14 mouse cellular contexts compared by ENCODE assay signal in the genomic region with DNA sequence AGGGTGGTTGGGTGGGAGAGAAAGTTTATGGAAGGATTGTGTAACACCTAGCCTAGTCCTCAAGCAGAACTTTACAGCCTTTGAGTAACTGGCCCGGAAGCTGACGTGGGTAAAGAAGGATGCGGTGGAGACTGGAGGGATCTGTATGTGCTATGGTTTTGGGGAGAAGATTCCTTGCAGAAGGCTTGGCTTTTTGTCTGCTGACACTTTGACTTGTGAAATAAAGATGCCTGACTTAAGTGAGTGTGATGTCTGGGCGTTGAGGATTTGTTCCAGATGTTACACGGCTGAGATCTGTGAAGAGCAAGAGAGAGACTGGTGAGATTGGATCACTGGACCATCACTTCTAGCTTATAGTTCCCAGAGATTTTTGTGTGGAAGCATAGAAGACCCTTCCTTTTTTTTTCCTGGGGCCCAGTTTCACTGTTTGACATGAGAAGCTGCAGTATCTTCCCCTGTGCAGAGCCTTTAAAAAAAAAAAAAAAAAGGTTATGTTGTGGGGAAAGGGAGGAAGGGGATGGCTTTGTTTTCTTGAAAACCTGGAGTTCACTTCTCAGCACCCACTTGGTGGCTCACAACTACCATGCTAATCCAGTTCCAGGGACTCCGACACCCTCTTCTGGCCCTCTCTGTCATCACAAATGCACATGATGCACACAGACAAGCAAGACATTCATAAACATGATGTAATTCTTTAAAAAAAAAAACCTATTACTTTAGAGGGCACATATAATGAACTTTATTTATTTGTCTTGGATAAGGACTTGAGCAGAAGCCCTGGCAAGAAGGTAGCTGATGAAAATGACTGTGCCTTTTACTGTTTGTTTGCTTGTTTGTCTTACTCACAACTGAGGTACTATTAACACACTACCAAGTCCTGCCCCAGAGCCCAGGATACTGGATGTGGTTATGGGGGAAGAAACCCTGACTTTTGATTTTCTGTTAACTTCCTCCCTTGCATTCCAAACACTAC. TPM values are rescaled to one million over a fixed set of nuclear protein-coding genes. Genes with fewer than 3 reads are reported as not detected.
DNase-seq lines count a peak whose midpoint lies in the region; ATAC-seq and TF ChIP-seq lines count a peak whose summit lies in the region.
"Had no signal": no experiment of that assay in that cellular context is flagged by ENCODE, and none has a peak within 500 bp of the region (broad histone marks: within the 10 kb centered on the region; RNA-seq: fewer than 3 reads in every experiment).

No protein-coding gene starts in this region.

- H3K4me3 ChIP-seq in kidney, embryonic 16.5 days (ENCODE audit: low read length), result no peak overlapping the region
- no peak overlapping the region for H3K4me3 ChIP-seq in brown adipose tissue, adult 24 weeks (ENCODE audit: insufficient read depth, low read depth, low read length)
- no peak overlapping the region for H3K4me3 ChIP-seq in liver, embryonic 14.5 days (ENCODE audit: insufficient read depth in 1 of 2, low read depth in 2 of 2, low read length in 2 of 2)
- H3K4me3 ChIP-seq: hindbrain, embryonic 13.5 days; midbrain, embryonic 12.5 days had no signal

- DNase-seq in kidney, postnatal 10 days, result peak; percentile 17
- no peak for DNase-seq in liver, embryonic 14.5 days (ENCODE audit: low read depth in 3 of 3, low spot score in 3 of 3)
- peak; percentile 80 for DNase-seq in lung, postnatal 36 days
- no peak for DNase-seq in layer of hippocampus, adult 11-12 months (ENCODE audit: low spot score)
- DNase-seq in frontal cortex, postnatal 25 days (ENCODE audit: low spot score in 2 of 2), result no peak
- DNase-seq in adrenal gland, postnatal 14 days, result no peak
- DNase-seq: cerebellum, adult 8-10 months; kidney, adult 9 months; right cerebral cortex, postnatal 25 days had no signal

- H3K9me3 ChIP-seq in kidney, embryonic 16.5 days (ENCODE audit: low read length), result no peaks in the 10 kb centered on the region
- no peaks in the 10 kb centered on the region for H3K9me3 ChIP-seq in liver, embryonic 14.5 days (ENCODE audit: control insufficient read depth, low read length)
- H3K9me3 ChIP-seq: hindbrain, embryonic 13.5 days; midbrain, embryonic 12.5 days had no signal

- no peaks in the 10 kb centered on the region for H3K27me3 ChIP-seq in kidney, embryonic 16.5 days (ENCODE audit: insufficient read depth, low read length)
- no peaks in the 10 kb centered on the region for H3K27me3 ChIP-seq in liver, embryonic 14.5 days (ENCODE audit: control insufficient read depth, insufficient read depth, low read length)
- H3K27me3 ChIP-seq: hindbrain, embryonic 13.5 days; midbrain, embryonic 12.5 days had no signal

- no peaks in the 10 kb centered on the region for H3K36me3 ChIP-seq in kidney, embryonic 16.5 days (ENCODE audit: insufficient read depth, low read length)
- no peaks in the 10 kb centered on the region for H3K36me3 ChIP-seq in liver, embryonic 14.5 days (replicated peaks; ENCODE audit: control insufficient read depth, insufficient read depth, low read depth)
- H3K36me3 ChIP-seq: hindbrain, embryonic 13.5 days; midbrain, embryonic 12.5 days had no signal

- peak; percentile 41 for TF ChIP-seq CTCF in liver, embryonic 14.5 days (IDR thresholded peaks at IDR 0.05; ENCODE audit: low read depth)

- H3K4me1 ChIP-seq in kidney, embryonic 16.5 days (ENCODE audit: insufficient read depth, low read length), result no peaks in the 10 kb centered on the region
- peaks cover 7% of the 10 kb centered on the region for H3K4me1 ChIP-seq in brown adipose tissue, adult 24 weeks (ENCODE audit: control insufficient read depth, insufficient read depth, insufficient read length, low read length)
- H3K4me1 ChIP-seq in liver, embryonic 14.5 days (replicated peaks; ENCODE audit: control insufficient read depth in 2 of 2, insufficient read depth in 2 of 2, low read length in 1 of 2), result peaks cover 61 to 64% of the 10 kb centered on the region in 2 experiments
- H3K4me1 ChIP-seq: hindbrain, embryonic 13.5 days; midbrain, embryonic 12.5 days had no signal

- ATAC-seq in kidney, embryonic 16.5 days (ENCODE audit: low FRiP score, low TSS enrichment), result no peak
- no peak for ATAC-seq in liver, embryonic 14.5 days (ENCODE audit: insufficient read depth)
- ATAC-seq: forebrain, embryonic 14.5 days had no signal

- no peak overlapping the region for H3K4me2 ChIP-seq in kidney, embryonic 16.5 days (replicated peaks; ENCODE audit: low read depth, low read length)
- peak overlapping the region; percentile 72 for H3K4me2 ChIP-seq in liver, embryonic 14.5 days (ENCODE audit: low read depth)
- H3K4me2 ChIP-seq: hindbrain, embryonic 13.5 days; midbrain, embryonic 12.5 days had no signal

- H3K27ac ChIP-seq in kidney, embryonic 16.5 days (ENCODE audit: low read length), result no peak overlapping the region
- peak overlapping the region; percentile 45; the same call in 1 of the 2 replicates for H3K27ac ChIP-seq in brown adipose tissue, adult 24 weeks (replicated peaks; ENCODE audit: low read depth, low read length)
- H3K27ac ChIP-seq in liver, embryonic 14.5 days, result peak overlapping the region; percentile 99
- H3K27ac ChIP-seq: hindbrain, embryonic 13.5 days; midbrain, embryonic 12.5 days had no signal

- no peak overlapping the region for H3K9ac ChIP-seq in kidney, embryonic 16.5 days (replicated peaks; ENCODE audit: low read length)
- peak overlapping the region; percentile 63 for H3K9ac ChIP-seq in liver, embryonic 14.5 days (replicated peaks)
- H3K9ac ChIP-seq: hindbrain, embryonic 13.5 days; midbrain, embryonic 12.5 days had no signal

- WGBS in kidney, embryonic 16.5 days, result 61% methylated on average over 6 of the region's 6 CpGs
- WGBS in liver, embryonic 14.5 days (ENCODE audit: insufficient replicate concordance), result 86% methylated on average over 6 of the region's 6 CpGs

- no peak; the same call in 1 of the 2 replicates for TF ChIP-seq EP300 in liver, embryonic 14.5 days (IDR thresholded peaks at IDR 0.05; ENCODE audit: low read depth)

RNA-seq across cellular contexts. Expression of gene Dennd4a, which starts 16.4 kb away (rescaled TPM):
- 5.0 and 5.2 TPM in 2 replicates for polyA plus RNA-seq in kidney, embryonic 16.5 days (2015; fragmentation: Nextera tagmentation; extraction: Ambion mirVana)
- 11.0 and 24.6 TPM in 2 replicates for polyA plus RNA-seq in brown adipose tissue, adult 24 weeks (2012; ENCODE audit: insufficient read depth, insufficient read length, missing spikeins)
- 29.0 and 36.1 TPM in 2 replicates for polyA plus RNA-seq in liver, embryonic 14.5 days (2012; rRNA removed)
- 29.3 and 32.5 TPM in 2 replicates for polyA plus RNA-seq in liver, embryonic 14.5 days (2014; fragmentation: Nextera tagmentation; extraction: Ambion mirVana)
- total RNA-seq in adrenal gland, postnatal 14 days (2021), result 18.6 and 20.7 TPM in 2 replicates

RNA-seq across cellular contexts. Expression of gene Rab11a, which starts 57.2 kb away (rescaled TPM):
- polyA plus RNA-seq in kidney, embryonic 16.5 days (2015; fragmentation: Nextera tagmentation; extraction: Ambion mirVana), result 632 and 680 TPM in 2 replicates
- polyA plus RNA-seq in brown adipose tissue, adult 24 weeks (2012; ENCODE audit: insufficient read depth, insufficient read length, missing spikeins), result 141 and 169 TPM in 2 replicates
- polyA plus RNA-seq in liver, embryonic 14.5 days (2012; rRNA removed), result 37.0 and 89.6 TPM in 2 replicates
- polyA plus RNA-seq in liver, embryonic 14.5 days (2014; fragmentation: Nextera tagmentation; extraction: Ambion mirVana), result 233 and 243 TPM in 2 replicates
- total RNA-seq in adrenal gland, postnatal 14 days (2021), result 226 and 237 TPM in 2 replicates

Comparison
In these comparisons a context has a peak if more than half of its experiments do, and no peak if none do; other contexts are left out.
1. DNase-seq: peak in kidney, postnatal 10 days (single experiment) and lung, postnatal 36 days (single experiment); none in liver, embryonic 14.5 days (0 of 3), layer of hippocampus, adult 11-12 months (single experiment), frontal cortex, postnatal 25 days (0 of 2) and adrenal gland, postnatal 14 days (single experiment).